Mouse (Mus musculus): ENCODE measurements at regions not wholly inside any gene's neighbourhood (a gene's known extent, or its start where the extent isn't known, plus 50 kb on each side); places are given as distances from the start of the nearest gene placed in this dataset.

GRCm38 (mm10) chr2:84258339-84259006, 166.7 kb downstream of the Calcrl start:
- DNase-seq (ENCODE audit: low spot score in 2 of 2): no peak
- intact Hi-C loops (cut with DNase I): no loop called here

GRCm38 (mm10) chr2:84259222-84259621, 166.0 kb downstream of the Calcrl start:
- no peak for DNase-seq (ENCODE audit: low spot score in 2 of 2)
- intact Hi-C loops (cut with DNase I): no loop called here

GRCm38 (mm10) chr2:84260701-84261100, 164.5 kb downstream of the Calcrl start:
- no peak for DNase-seq (ENCODE audit: low spot score in 2 of 2)
- intact Hi-C loops (cut with DNase I): loop anchor here (10.0 kb wide), 1 partner anchor 164 kb away; the partner anchor contains the start of gene Calcrl

GRCm38 (mm10) chr2:84261481-84261880, 163.7 kb downstream of the Calcrl start:
- intact Hi-C loops (cut with DNase I): loop anchor here (10.0 kb wide), 1 partner anchor 163 kb away; the partner anchor contains the start of gene Calcrl

GRCm38 (mm10) chr2:84264485-84264884, 160.7 kb downstream of the Calcrl start:
- no peak for DNase-seq (ENCODE audit: low spot score in 2 of 2)
- intact Hi-C loops (cut with DNase I): loop anchor here (10.0 kb wide), 1 partner anchor 160 kb away; the partner anchor contains the start of gene Calcrl

More at GRCm38 (mm10) chr2:84261481-84261880, 163.7 kb downstream of the Calcrl start:
- DNase-seq (ENCODE audit: low spot score in 2 of 2): no peak

- intact Hi-C loops (cut with DNase I): loop anchor here (10.0 kb wide), 1 partner anchor 160 kb away; the partner anchor contains the start of gene Calcrl
- no peak for DNase-seq (ENCODE audit: low spot score in 2 of 2)
Measured at GRCm38 (mm10) chr2:84265002-84265401, 160.2 kb downstream of the Calcrl start.

GRCm38 (mm10) chr2:84266158-84266557, 159.1 kb downstream of the Calcrl start:
- intact Hi-C loops (cut with DNase I): loop anchor here (10.0 kb wide), 1 partner anchor 159 kb away; the partner anchor contains the start of gene Calcrl

GRCm38 (mm10) chr2:84266883-84267554, 158.2 kb downstream of the Calcrl start:
- DNase-seq (ENCODE audit: low spot score in 2 of 2): no peak
- intact Hi-C loops (cut with DNase I): loop anchor here (10.0 kb wide), 1 partner anchor 158 kb away; the partner anchor contains the start of gene Calcrl

More at GRCm38 (mm10) chr2:84266158-84266557, 159.1 kb downstream of the Calcrl start:
- DNase-seq (ENCODE audit: low spot score in 2 of 2): no peak

GRCm38 (mm10) chr2:84274038-84274724, 151.0 kb downstream of the Calcrl start:
- no peak for DNase-seq (ENCODE audit: low spot score in 2 of 2)
- intact Hi-C loops (cut with DNase I): no loop called here

- no peak for DNase-seq (ENCODE audit: low spot score in 2 of 2)
- intact Hi-C loops (cut with DNase I): no loop called here
Measured at GRCm38 (mm10) chr2:84277181-84277580, 148.0 kb downstream of the Calcrl start.

Small RNA genes lying in the stretch of these regions (microRNA-seq; reads per million reads assigned to microRNA genes)
- gene Gm25972: 0 reads per million in 2 experiments

Data from left cerebral cortex, postnatal 25 days (tissue).